Mouse (Mus musculus) leukemia stem cell, adult 10-12 weeks (primary cell): ENCODE measurements around the gene Guca2b. TPM values are rescaled to one million over a fixed set of nuclear protein-coding genes. Genes with fewer than 3 reads are reported as not detected.

Experiments used
- polyA plus RNA-seq: library from polyadenylated mRNA; stranded (reverse); fragments of >175 nt; gene quantifications from 2 replicates; pipeline ENCODE4 v1.2.3, GENCODE M21; 2012; ENCODE audit warnings: low replicate concordance

Gene Guca2b
- polyA plus RNA-seq: not detected in 2 replicates

GRCm38 (mm10) chr4:119658731-119659130 lies at the start of gene Guca2b:
Guca2b (minus strand) TSS chr4:119658954.

GRCm38 (mm10) chr4:119637176-119637845 lies 21.4 kb downstream of the Guca2b start, which contains the start of gene Guca2a:
Guca2a (plus strand) TSS chr4:119637704.

Other genes with a start within 250 kb of the Guca2b start
- gene Ccdc30, start 243.4 kb downstream of the Guca2b start, polyA plus RNA-seq: not detected in 2 replicates
- 8.1 and 11.0 TPM in 2 replicates for gene Ppcs, start 236.5 kb downstream of the Guca2b start, polyA plus RNA-seq
- gene Zmynd12, start 236.1 kb downstream of the Guca2b start, polyA plus RNA-seq: not detected in 2 replicates
- not detected in 2 replicates for gene Rimkla, start 166.3 kb downstream of the Guca2b start, polyA plus RNA-seq
- 14.0 and 16.6 TPM in 2 replicates for gene Foxj3, start 122.0 kb downstream of the Guca2b start, polyA plus RNA-seq
- 7.2 and 16.8 TPM in 2 replicates for gene Frg2f1, start 119.4 kb downstream of the Guca2b start, polyA plus RNA-seq
- gene Guca2a, start 21.2 kb downstream of the Guca2b start, polyA plus RNA-seq: not detected in 2 replicates
- gene Hivep3, start 74.8 kb upstream of the Guca2b start, polyA plus RNA-seq: 4.7 and 4.9 TPM in 2 replicates